Mouse (Mus musculus) lung, adult 2 months (tissue): ENCODE data around the gene Ift27. TPM values are rescaled to one million over a fixed set of nuclear protein-coding genes. Genes with fewer than 3 reads are reported as not detected.

Source experiments
- DNase-seq: peaks from one replicate; pipeline ENCODE4 v3.0.0; 2022
- H3K4me1 ChIP-seq: fragments of 200-500 bp; 2 replicates; pipeline ENCODE4 v1.6.1; 2011; ENCODE audit warnings: low read length; ENCODE audit not compliant: control insufficient read depth, insufficient read depth
- H3K4me3 ChIP-seq: fragments of 200-500 bp; replicated peaks from 2 replicates; pipeline ENCODE3; 2011; ENCODE audit warnings: low read depth, mild to moderate bottlenecking, control low read depth, low read length; ENCODE audit errors: extremely low read depth
- CTCF ChIP-seq: fragments of 200-500 bp; IDR thresholded peaks from 2 replicates; pipeline ENCODE4 v1.5.1; 2011; ENCODE audit warnings: mild to moderate bottlenecking, low read length, control low read depth; ENCODE audit not compliant: insufficient read depth
- POLR2A ChIP-seq: fragments of 200-500 bp; IDR thresholded peaks from 2 replicates; pipeline ENCODE4 v1.6.1; 2011; ENCODE audit warnings: low read depth, mild to moderate bottlenecking, control low read depth, low read length, borderline replicate concordance; ENCODE audit errors: extremely low read depth
- WGBS: fragments of 180-500 bp; shearing (Covaris S2); methylation state at CpG from one replicate; pipeline ENCODE4 v1.1.7; 2018; 5-methylcytosine and 5-hydroxymethylcytosine counted together
- polyA plus RNA-seq: library from polyadenylated mRNA; depleted of rRNA; stranded (reverse); fragments of >200 nt; gene quantifications from 2 replicates; pipeline ENCODE4 v1.2.3, GENCODE M21; 2012; rRNA removed

Ift27 gene
- polyA plus RNA-seq, 1 experiment: 42.1 TPM

DNA sequence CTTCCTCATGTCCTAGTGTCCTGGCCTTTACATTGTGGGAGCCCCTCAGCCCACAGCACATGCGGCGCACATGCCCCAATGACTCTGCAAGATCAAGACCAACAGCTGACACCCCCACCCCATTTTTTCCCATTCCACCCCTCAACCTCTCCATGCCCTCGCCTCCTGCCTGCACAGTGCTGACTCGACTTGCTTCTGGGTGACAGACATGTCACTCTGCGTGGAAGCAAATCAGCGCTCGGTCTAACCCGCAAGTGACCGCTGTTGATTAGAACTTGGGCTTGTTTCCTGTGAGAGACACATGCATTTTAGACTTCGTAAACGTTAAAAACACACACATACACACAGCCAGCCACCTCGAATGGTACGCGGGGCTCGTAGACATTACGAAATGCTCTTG is 56.2 kb downstream of the Ift27 start:
- Histone ChIP-seq H3K4me3 (no peak overlapping the region), H3K4me1 (no peaks in the 10 kb centered on the region)
- no peak for DNase-seq
- TF ChIP-seq CTCF: no peak
- TF ChIP-seq POLR2A: no peak
- 89% methylated on average over 16 of the region's 16 CpGs for WGBS

DNA sequence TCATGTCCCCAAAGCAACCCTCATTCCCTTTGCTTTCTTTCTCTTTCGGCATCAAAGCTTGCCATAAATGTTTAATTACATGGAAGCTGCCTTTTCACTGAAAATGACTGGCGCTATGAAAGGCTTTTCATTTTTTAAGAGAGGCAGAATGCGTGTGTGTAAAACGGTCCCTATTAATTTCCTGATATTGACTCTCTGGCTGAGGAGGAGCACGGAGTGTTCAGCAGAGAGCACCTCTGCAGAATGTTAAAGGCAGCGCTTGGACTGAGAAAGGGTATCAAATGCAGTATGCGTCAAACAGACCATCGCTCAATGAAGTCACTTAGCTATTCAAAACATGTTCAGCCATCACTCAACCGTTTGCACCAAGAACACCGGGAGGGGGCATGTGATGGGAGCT is 57.0 kb downstream of the Ift27 start:
- no peak overlapping the region for H3K4me3 ChIP-seq
- TF ChIP-seq CTCF: no peak
- no peak for TF ChIP-seq POLR2A
- no peaks in the 10 kb centered on the region for H3K4me1 ChIP-seq
- DNase-seq: no peak
- WGBS: 86% methylated on average over 10 of the region's 10 CpGs

DNA sequence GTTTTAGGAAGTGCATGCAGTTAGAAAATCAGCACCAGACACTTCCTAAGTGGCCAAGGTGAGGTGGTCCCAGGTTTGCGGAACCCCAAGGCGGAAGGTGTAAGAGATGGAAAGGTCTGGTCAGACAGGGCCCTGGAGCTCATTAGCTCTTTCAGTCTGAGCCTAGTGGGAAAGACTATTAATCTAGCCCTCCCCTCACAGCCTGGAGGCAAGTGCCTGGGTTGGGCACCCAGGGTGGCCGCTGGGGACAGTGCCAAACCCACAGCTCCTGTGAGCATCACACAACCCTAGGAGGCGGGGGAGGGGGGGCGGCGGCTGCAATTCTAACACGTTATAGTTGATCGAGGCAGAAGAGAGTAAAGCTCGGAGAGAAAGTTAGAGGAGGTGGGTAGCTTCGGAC is 57.7 kb downstream of the Ift27 start:
- Histone ChIP-seq H3K4me3 (no peak overlapping the region), H3K4me1 (no peaks in the 10 kb centered on the region)
- 72% methylated on average over 10 of the region's 10 CpGs for WGBS
- TF ChIP-seq POLR2A (no peak), CTCF (no peak)
- DNase-seq: no peak

Other genes with a start within 250 kb of the Ift27 start
- 138 and 165 TPM in 2 replicates for gene Txn2, start 245.1 kb downstream of the Ift27 start, polyA plus RNA-seq
- gene Foxred2, start 217.4 kb downstream of the Ift27 start, polyA plus RNA-seq: 1.8 and 2.4 TPM in 2 replicates
- gene Eif3d, start 203.3 kb downstream of the Ift27 start, polyA plus RNA-seq: 62.7 and 91.2 TPM in 2 replicates
- gene Cacng2, start 54.1 kb downstream of the Ift27 start, polyA plus RNA-seq: not detected in 2 replicates
- gene Pvalb, start 32.3 kb upstream of the Ift27 start, polyA plus RNA-seq: 6.2 TPM in 1 of 2 replicates, not detected in the other
- gene Ncf4, start 70.7 kb upstream of the Ift27 start, polyA plus RNA-seq: 18.9 and 23.0 TPM in 2 replicates
- 8.4 and 9.5 TPM in 2 replicates for gene Csf2rb2, start 131.6 kb upstream of the Ift27 start, polyA plus RNA-seq
- gene Csf2rb, start 151.6 kb upstream of the Ift27 start, polyA plus RNA-seq: 27.2 and 27.4 TPM in 2 replicates
- not detected in 2 replicates for gene Tex33, start 221.8 kb upstream of the Ift27 start, polyA plus RNA-seq
- gene Tst, start 231.8 kb upstream of the Ift27 start, polyA plus RNA-seq: 122 and 136 TPM in 2 replicates
- gene Mpst, start 232.3 kb upstream of the Ift27 start, polyA plus RNA-seq: 136 and 145 TPM in 2 replicates